Mouse (Mus musculus) liver, embryonic 14.5 days (tissue): ENCODE results near the gene Tmem242.

Experiments used
- CTCF ChIP-seq: IDR thresholded peaks from 2 replicates; pipeline ENCODE4 v1.5.1; 2016; ENCODE audit warnings: antibody characterized with exemption, low read depth, control low read depth
- EP300 ChIP-seq: IDR thresholded peaks from 2 replicates; pipeline ENCODE4 v1.6.1; 2016; ENCODE audit warnings: antibody characterized with exemption, low read depth

DNA sequence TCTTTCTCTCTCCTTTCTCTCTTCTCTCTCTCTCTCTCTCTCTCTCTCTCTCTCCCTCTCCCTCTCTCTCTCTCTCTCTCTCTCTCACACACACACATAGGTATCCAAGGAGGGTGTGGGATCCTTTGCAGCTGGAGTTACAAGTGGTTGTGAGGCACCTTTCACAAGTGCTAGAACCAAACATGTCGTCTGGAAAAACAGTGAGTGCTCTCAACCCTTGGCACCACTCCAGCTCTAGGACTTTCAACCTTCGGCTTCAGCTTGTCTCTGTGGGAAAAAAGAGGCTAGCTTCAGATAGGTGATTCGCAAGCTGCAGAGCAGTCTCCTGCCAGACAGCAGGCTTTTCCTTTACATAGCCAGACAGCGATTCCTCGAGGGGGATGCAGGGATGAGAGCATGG is 3.7 kb upstream of the Tmem242 start:
- TF ChIP-seq CTCF (no peak), EP300 (no peak)
